Mouse (Mus musculus): ENCODE results near the gene Eps15l1. TPM values are rescaled to one million over a fixed set of nuclear protein-coding genes. Genes with fewer than 3 reads are reported as not detected.

Gene Eps15l1
- polyA plus RNA-seq, 1 experiment from 2014 or later = 30.5 TPM

- Histone ChIP-seq H3K36me3 (no peaks in the 10 kb centered on the region), H3K4me3 (no peak overlapping the region), H3K27me3 (no peaks in the 10 kb centered on the region), H3K4me2 (no peak overlapping the region), H3K4me1 (replicated peaks) (peaks cover 15% of the 10 kb centered on the region), H3K9me3 (replicated peaks) (no peaks in the 10 kb centered on the region), H3K27ac (no peak overlapping the region), H3K9ac (no peak overlapping the region)
- no peak for ATAC-seq (replicated peaks; ENCODE audit: insufficient number of reproducible peaks, insufficient read depth, low FRiP score, low read depth)
- WGBS = 84% methylated on average over 5 of the region's 5 CpGs
These were observed 119.8 kb downstream of the Eps15l1 start for GRCm38 (mm10) chr8:72301497-72301896.

GRCm38 (mm10) chr8:72300654-72301400, 120.4 kb downstream of the Eps15l1 start:
- peaks cover 20% of the 10 kb centered on the region for H3K4me1 ChIP-seq (replicated peaks)
- peak overlapping the region; percentile 17; the same call in 1 of the 2 replicates for H3K27ac ChIP-seq
- no peaks in the 10 kb centered on the region for H3K9me3 ChIP-seq (replicated peaks)
- no peak for ATAC-seq (replicated peaks; ENCODE audit: insufficient number of reproducible peaks, insufficient read depth, low FRiP score, low read depth)
- no peaks in the 10 kb centered on the region for H3K27me3 ChIP-seq
- H3K4me3 ChIP-seq = no peak overlapping the region
- 76% methylated on average over 9 of the region's 9 CpGs for WGBS
- H3K9ac ChIP-seq = no peak overlapping the region
- no peaks in the 10 kb centered on the region for H3K36me3 ChIP-seq
- H3K4me2 ChIP-seq = no peak overlapping the region

DNA sequence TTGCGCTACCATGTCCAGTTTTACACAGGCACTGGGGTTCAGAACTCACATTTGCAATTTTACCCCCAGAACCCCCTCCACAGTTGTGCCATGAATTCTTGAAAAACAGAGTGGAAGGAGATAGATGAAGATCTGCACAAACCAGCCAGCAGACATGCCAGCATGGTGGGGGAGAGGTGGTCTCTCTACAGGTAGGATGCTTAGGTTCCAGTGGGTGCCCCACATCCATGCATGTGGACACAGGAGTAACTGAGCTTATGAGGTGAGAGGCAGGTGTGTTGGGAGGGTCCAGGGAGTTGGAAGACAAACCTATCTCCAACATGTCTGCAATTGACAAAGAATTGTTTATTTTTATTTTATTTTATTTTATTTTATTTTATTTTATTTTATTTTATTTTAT, 122.3 kb downstream of the Eps15l1 start:
- 90% methylated on average over 1 of the region's 1 CpGs for WGBS
- H3K4me3 ChIP-seq = no peak overlapping the region
- no peak overlapping the region for H3K4me2 ChIP-seq
- H3K27me3 ChIP-seq = no peaks in the 10 kb centered on the region
- no peak for ATAC-seq (replicated peaks; ENCODE audit: insufficient number of reproducible peaks, insufficient read depth, low FRiP score, low read depth)
- no peaks in the 10 kb centered on the region for H3K9me3 ChIP-seq (replicated peaks)
- no peak overlapping the region for H3K27ac ChIP-seq
- no peaks in the 10 kb centered on the region for H3K36me3 ChIP-seq
- H3K4me1 ChIP-seq (replicated peaks) = peaks cover 37% of the 10 kb centered on the region
- no peak overlapping the region for H3K9ac ChIP-seq

GRCm38 (mm10) chr8:72296561-72296960, 124.7 kb downstream of the Eps15l1 start:
- 91% methylated on average over 8 of the region's 8 CpGs for WGBS
- H3K4me3 ChIP-seq = no peak overlapping the region
- H3K4me1 ChIP-seq (replicated peaks) = peaks cover 26% of the 10 kb centered on the region
- no peak for ATAC-seq (replicated peaks; ENCODE audit: insufficient number of reproducible peaks, insufficient read depth, low FRiP score, low read depth)
- H3K27me3 ChIP-seq = no peaks in the 10 kb centered on the region
- H3K4me2 ChIP-seq = no peak overlapping the region
- H3K9ac ChIP-seq = no peak overlapping the region
- peak overlapping the region; percentile 91 for H3K27ac ChIP-seq
- no peaks in the 10 kb centered on the region for H3K36me3 ChIP-seq
- no peaks in the 10 kb centered on the region for H3K9me3 ChIP-seq (replicated peaks)

- Histone ChIP-seq H3K27ac (peak overlapping the region; percentile 91), H3K4me3 (no peak overlapping the region), H3K36me3 (no peaks in the 10 kb centered on the region), H3K4me1 (replicated peaks) (peaks cover 26% of the 10 kb centered on the region), H3K9me3 (replicated peaks) (no peaks in the 10 kb centered on the region), H3K4me2 (peak overlapping the region; percentile 28), H3K27me3 (no peaks in the 10 kb centered on the region), H3K9ac (no peak overlapping the region)
- 9% methylated on average over 8 of the region's 8 CpGs for WGBS
- ATAC-seq (replicated peaks; ENCODE audit: insufficient number of reproducible peaks, insufficient read depth, low FRiP score, low read depth) = peak; percentile 97
These were observed 125.6 kb downstream of the Eps15l1 start for GRCm38 (mm10) chr8:72295679-72296078.

DNA sequence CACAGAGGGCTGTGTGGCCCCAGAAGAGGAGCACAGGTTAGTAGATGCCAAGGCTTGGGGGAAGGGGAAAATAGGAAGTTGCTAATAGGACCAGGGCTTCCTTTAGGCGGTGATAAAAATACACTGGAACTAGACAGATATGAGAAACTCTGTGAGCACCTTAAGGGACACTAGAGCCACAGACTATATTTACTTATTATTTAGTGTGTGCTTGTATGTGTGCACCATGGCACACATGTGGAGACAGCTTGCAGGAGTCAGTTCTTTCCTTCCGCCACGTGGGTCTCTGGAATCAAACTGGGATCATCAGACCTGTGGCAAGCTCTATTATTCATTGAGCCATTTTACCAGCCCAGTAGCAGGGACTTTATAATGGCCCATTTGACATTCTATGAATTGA, 126.1 kb downstream of the Eps15l1 start:
- Histone ChIP-seq H3K9me3 (replicated peaks) (no peaks in the 10 kb centered on the region), H3K27me3 (no peaks in the 10 kb centered on the region), H3K36me3 (no peaks in the 10 kb centered on the region), H3K4me3 (no peak overlapping the region), H3K27ac (peak overlapping the region; percentile 91), H3K9ac (no peak overlapping the region), H3K4me2 (peak overlapping the region; percentile 28), H3K4me1 (replicated peaks) (peaks cover 26% of the 10 kb centered on the region)
- 41% methylated on average over 3 of the region's 3 CpGs for WGBS
- no peak for ATAC-seq (replicated peaks; ENCODE audit: insufficient number of reproducible peaks, insufficient read depth, low FRiP score, low read depth)

- H3K36me3 ChIP-seq = no peaks in the 10 kb centered on the region
- no peaks in the 10 kb centered on the region for H3K27me3 ChIP-seq
- H3K9ac ChIP-seq = no peak overlapping the region
- peaks cover 26% of the 10 kb centered on the region for H3K4me1 ChIP-seq (replicated peaks)
- H3K27ac ChIP-seq = no peak overlapping the region
- no peak for ATAC-seq (replicated peaks; ENCODE audit: insufficient number of reproducible peaks, insufficient read depth, low FRiP score, low read depth)
- H3K4me3 ChIP-seq = no peak overlapping the region
- H3K9me3 ChIP-seq (replicated peaks) = no peaks in the 10 kb centered on the region
- H3K4me2 ChIP-seq = no peak overlapping the region
These were observed 128.0 kb downstream of the Eps15l1 start for GRCm38 (mm10) chr8:72293309-72293708.

GRCm38 (mm10) chr8:72291104-72291503, 130.2 kb downstream of the Eps15l1 start:
- Histone ChIP-seq H3K4me1 (replicated peaks) (peaks cover 20% of the 10 kb centered on the region), H3K27me3 (no peaks in the 10 kb centered on the region), H3K4me3 (no peak overlapping the region), H3K36me3 (no peaks in the 10 kb centered on the region), H3K4me2 (no peak overlapping the region), H3K9me3 (replicated peaks) (no peaks in the 10 kb centered on the region), H3K9ac (no peak overlapping the region), H3K27ac (no peak overlapping the region)
- ATAC-seq (replicated peaks; ENCODE audit: insufficient number of reproducible peaks, insufficient read depth, low FRiP score, low read depth) = no peak
- 62% methylated on average over 2 of the region's 2 CpGs for WGBS

Small RNA genes within 50 kb of the gene (microRNA-seq; reads per million reads assigned to microRNA genes)
- 2.5 reads per million, percentile 7 among the genes with 10 or more reads in this experiment for gene Mir7068

Other genes with a start within 250 kb of the Eps15l1 start
- gene Hsh2d, start 231.8 kb downstream of the Eps15l1 start, polyA plus RNA-seq (2015; fragmentation: Nextera tagmentation; extraction: Ambion mirVana) = 0.20 and 0.27 TPM in 2 replicates
- not detected in 2 replicates for gene Cib3, start 208.6 kb downstream of the Eps15l1 start, polyA plus RNA-seq (2015; fragmentation: Nextera tagmentation; extraction: Ambion mirVana)
- gene Gm11034, start 207.8 kb downstream of the Eps15l1 start, polyA plus RNA-seq (2015; fragmentation: Nextera tagmentation; extraction: Ambion mirVana) = not detected in 2 replicates
- 41.0 and 45.6 TPM in 2 replicates for gene Fam32a, start 201.7 kb downstream of the Eps15l1 start, polyA plus RNA-seq (2015; fragmentation: Nextera tagmentation; extraction: Ambion mirVana)
- gene Ap1m1, start 181.4 kb downstream of the Eps15l1 start, polyA plus RNA-seq (2015; fragmentation: Nextera tagmentation; extraction: Ambion mirVana) = 96.3 and 113 TPM in 2 replicates
- 14.8 and 15.9 TPM in 2 replicates for gene Gm10282, start 116.2 kb downstream of the Eps15l1 start, polyA plus RNA-seq (2015; fragmentation: Nextera tagmentation; extraction: Ambion mirVana)
- 18.5 and 19.5 TPM in 2 replicates for gene Klf2, start 102.4 kb downstream of the Eps15l1 start, polyA plus RNA-seq (2015; fragmentation: Nextera tagmentation; extraction: Ambion mirVana)
- gene Calr3, start 22.4 kb upstream of the Eps15l1 start, polyA plus RNA-seq (2015; fragmentation: Nextera tagmentation; extraction: Ambion mirVana) = 1.1 and 1.2 TPM in 2 replicates
- gene 1700030K09Rik, start 22.4 kb upstream of the Eps15l1 start, polyA plus RNA-seq (2015; fragmentation: Nextera tagmentation; extraction: Ambion mirVana) = 8.6 and 11.0 TPM in 2 replicates
- 36.1 and 44.9 TPM in 2 replicates for gene Cherp, start 53.8 kb upstream of the Eps15l1 start, polyA plus RNA-seq (2015; fragmentation: Nextera tagmentation; extraction: Ambion mirVana)
- 12.7 and 18.6 TPM in 2 replicates for gene Slc35e1, start 71.2 kb upstream of the Eps15l1 start, polyA plus RNA-seq (2015; fragmentation: Nextera tagmentation; extraction: Ambion mirVana)
- gene Med26, start 126.8 kb upstream of the Eps15l1 start, polyA plus RNA-seq (2015; fragmentation: Nextera tagmentation; extraction: Ambion mirVana) = 8.8 and 11.5 TPM in 2 replicates
- gene Smim7, start 149.6 kb upstream of the Eps15l1 start, polyA plus RNA-seq (2015; fragmentation: Nextera tagmentation; extraction: Ambion mirVana) = 94.2 and 102 TPM in 2 replicates
- gene Tmem38a, start 150.6 kb upstream of the Eps15l1 start, polyA plus RNA-seq (2015; fragmentation: Nextera tagmentation; extraction: Ambion mirVana) = 87.4 and 91.5 TPM in 2 replicates
- 0.23 and 0.38 TPM in 2 replicates for gene Nwd1, start 225.3 kb upstream of the Eps15l1 start, polyA plus RNA-seq (2015; fragmentation: Nextera tagmentation; extraction: Ambion mirVana)

Measured in heart, embryonic 15.5 days (tissue).